Mouse (Mus musculus): ENCODE data around the gene Slc15a2.

Slc15a2 gene

DNA sequence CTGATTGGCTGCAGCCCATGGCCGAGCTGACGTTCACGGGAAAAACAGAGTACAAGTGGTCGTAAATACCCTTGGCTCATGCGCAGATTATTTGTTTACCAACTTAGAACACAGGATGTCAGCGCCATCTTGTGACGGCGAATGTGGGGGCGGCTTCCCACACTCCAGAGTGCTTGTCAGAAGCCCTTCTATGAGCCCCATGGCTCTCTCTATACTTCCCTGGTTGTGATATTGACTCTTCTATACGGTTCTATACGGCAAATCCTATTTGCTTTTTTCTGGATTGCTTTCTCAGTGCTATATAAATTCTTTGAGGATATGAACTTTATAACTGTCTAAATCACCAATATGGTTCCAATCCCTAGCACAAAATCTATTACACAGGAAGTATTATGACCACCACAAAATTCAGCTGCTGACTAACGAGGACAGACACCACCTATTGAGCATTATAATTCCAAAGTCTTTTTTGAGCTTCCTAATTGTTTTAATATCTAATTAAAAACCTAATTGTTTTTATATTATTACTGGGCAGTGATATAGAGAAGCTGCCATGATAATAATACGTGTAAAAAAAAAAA lies 14.5 kb downstream of the Slc15a2 start:
- peak; percentile 28 to 36 for DNase-seq (ENCODE audit: low spot score in 2 of 2)

GRCm38 (mm10) chr16:36751979-36752378 lies 32.8 kb downstream of the Slc15a2 start:
- no peak for DNase-seq (ENCODE audit: low spot score in 2 of 2)

GRCm38 (mm10) chr16:36747767-36748166 lies 37.0 kb downstream of the Slc15a2 start:
- no peak for DNase-seq (ENCODE audit: low spot score in 2 of 2)

DNA sequence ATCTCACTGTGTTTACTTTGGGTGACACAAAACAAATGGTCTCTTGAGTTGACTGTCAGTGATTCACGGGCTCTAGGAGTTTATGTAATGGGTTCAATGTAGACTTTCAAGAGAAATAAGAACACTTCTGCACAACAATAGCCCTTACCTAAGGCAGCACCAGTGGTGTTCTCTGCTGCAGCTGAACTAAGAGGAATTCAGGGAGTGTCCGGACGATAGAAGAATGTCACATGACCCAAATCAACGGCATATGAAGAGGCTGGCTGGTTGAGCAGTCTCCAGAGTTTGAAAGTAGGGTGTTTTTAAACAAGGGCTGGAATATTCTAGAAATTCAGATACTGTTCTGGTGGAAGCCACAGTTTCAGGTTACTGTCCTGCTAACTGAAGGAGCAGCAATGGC lies 37.7 kb downstream of the Slc15a2 start:
- DNase-seq (ENCODE audit: low spot score in 2 of 2): no peak

GRCm38 (mm10) chr16:36743580-36743979 lies 41.2 kb downstream of the Slc15a2 start:
- DNase-seq (ENCODE audit: low spot score in 2 of 2): no peak

DNA sequence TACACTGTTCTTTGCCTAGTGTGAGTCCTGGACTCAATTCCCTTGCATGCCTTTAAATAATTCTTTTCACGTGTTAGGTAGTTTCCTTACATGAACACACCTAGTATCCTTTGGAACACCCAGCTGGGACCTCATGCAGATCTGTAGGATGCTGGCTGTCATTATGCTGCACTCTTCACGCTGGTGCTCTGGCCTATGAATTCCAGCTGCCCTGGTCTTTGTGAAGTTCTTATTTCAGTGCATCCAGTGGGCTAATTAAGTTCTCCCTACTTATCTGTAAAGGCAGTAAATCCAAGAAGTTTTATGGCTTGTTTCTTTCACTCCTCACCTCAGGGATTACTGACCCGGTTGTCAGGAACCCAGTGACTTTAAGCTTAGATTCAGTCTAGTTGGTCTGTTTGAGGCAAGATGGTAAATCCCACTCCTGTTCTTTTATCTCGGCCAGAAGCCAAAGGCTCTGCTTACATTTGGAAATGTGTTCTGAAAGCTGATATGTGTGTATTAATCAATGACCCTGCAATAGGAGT lies 45.3 kb downstream of the Slc15a2 start:
- no peak for DNase-seq (ENCODE audit: low spot score in 2 of 2)

- no peak for DNase-seq (ENCODE audit: low spot score in 2 of 2)
These were observed 49.3 kb downstream of the Slc15a2 start for GRCm38 (mm10) chr16:36735421-36735820.

DNA sequence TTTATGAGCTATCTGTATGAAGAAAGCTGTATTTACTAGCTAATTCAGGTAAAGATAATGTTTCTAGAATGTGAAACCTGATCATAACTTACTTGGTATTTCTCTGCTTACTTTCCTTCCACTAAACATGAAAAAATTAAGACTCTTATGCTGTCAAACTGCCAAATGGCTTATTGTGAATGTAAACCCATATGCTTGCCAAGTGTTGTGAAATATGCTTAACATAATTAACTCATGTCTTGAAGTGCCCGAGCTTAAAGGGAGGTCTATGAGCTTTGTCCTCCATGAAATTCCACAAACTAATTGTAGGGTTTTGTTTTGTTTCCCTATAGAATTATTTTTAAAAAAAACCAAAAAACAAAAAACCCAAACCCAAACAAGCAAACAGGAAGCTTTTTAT lies 50.9 kb downstream of the Slc15a2 start:
- no peak for DNase-seq (ENCODE audit: low spot score in 2 of 2)

- no peak for DNase-seq (ENCODE audit: low spot score in 2 of 2)
These were observed 52.2 kb downstream of the Slc15a2 start for GRCm38 (mm10) chr16:36732572-36732971.

- no peak for DNase-seq (ENCODE audit: low spot score in 2 of 2)
These were observed 55.8 kb downstream of the Slc15a2 start for GRCm38 (mm10) chr16:36728959-36729358.

DNA sequence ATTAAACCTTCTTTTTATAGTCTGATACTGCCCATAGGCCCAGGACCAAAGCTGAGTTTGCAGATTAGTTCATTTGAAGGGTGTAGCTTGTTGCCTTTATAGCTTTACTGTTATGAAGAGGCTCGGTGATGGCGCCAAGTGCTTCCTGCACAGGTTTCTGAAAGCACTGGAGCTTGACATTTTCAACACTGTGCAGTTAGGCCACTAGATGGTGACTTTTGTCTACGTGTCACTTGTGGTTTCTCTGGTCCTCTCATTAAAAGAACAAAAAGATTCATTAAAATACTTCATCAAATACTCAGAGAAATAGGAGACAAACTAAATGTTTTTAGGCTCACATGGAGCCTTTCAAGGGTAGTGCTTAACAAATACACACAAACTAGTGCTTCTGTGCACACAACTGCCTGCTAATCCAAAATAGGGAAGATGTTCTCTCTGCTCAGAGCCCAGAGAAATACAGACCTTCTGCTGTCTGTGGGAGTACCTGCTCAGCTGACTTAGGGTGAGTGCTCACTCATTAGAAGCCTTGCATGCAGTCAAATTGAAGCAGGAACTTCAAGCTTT lies 60.8 kb downstream of the Slc15a2 start:
- DNase-seq (ENCODE audit: low spot score in 2 of 2): peak in 1 of 2 experiments; percentile 43

DNA sequence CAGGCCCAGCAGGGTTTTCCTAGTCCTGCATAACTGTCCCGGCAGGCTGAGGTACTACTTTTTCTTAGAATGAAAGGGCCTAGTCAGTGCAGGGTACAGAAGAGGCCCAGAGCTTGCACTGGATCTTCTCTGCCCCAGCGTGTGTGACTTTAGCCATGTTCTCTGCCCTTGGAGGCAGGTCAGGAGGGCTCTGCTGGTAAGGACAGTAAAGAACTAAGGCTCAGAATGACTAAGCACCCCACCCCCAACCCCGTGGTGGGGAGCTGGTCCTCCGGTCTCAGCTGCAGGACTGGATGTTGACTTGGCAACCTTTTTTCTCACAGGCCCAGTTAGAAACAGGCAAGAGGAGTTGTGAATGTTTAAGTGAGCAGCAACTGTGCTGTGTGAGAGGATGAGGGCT lies 62.0 kb downstream of the Slc15a2 start:
- no peak for DNase-seq (ENCODE audit: low spot score in 2 of 2)

DNA sequence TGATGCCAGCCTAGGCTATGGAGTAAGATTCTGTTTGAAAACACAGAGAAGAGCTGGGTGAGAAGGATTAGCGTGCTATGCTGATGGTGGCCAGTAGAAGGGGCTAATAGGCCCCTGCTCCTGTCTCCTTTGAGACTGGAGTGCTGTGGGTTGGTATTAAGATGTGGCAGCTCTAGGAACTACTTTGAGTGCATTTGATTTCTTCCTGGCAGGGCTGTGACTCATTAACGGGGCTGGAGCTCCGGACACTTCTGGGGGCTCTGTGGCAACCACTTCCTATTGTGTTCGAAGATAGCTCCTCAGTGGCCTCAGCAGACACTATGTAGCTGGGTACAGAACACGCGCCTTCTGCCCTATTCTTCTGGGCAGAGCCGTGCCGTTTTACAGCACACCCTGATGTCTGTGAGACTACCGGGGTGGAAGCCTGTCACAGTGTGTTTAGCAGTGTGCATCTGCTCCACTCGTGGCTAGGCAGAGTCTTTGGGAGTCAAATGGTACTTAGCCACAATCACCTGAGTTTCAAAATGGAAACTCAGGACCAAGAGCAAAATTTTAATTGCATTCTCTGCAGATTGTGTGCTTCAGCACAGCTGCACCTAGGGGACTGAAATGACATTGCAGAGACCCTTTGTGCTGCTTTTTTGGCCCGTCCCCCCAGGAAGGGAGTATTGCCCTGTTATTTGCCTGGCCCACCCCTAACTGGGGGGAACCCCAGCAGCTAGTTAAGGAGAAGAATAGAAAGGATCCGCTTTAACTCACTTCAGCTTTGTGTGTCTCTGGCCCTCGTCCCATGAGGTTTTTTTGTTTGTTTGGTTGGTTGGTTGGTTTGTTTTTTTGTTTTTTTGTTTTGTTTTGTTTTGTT lies 64.3 kb downstream of the Slc15a2 start:
- peak; percentile 11 to 47 for DNase-seq (ENCODE audit: low spot score in 2 of 2)

- peak in 1 of 2 experiments; percentile 25 for DNase-seq (ENCODE audit: low spot score in 2 of 2)
These were observed 66.1 kb downstream of the Slc15a2 start for GRCm38 (mm10) chr16:36718637-36719036.

- peak in 1 of 2 experiments; percentile 64 for DNase-seq (ENCODE audit: low spot score in 2 of 2)
These were observed 67.3 kb downstream of the Slc15a2 start for GRCm38 (mm10) chr16:36717481-36717880.

DNA sequence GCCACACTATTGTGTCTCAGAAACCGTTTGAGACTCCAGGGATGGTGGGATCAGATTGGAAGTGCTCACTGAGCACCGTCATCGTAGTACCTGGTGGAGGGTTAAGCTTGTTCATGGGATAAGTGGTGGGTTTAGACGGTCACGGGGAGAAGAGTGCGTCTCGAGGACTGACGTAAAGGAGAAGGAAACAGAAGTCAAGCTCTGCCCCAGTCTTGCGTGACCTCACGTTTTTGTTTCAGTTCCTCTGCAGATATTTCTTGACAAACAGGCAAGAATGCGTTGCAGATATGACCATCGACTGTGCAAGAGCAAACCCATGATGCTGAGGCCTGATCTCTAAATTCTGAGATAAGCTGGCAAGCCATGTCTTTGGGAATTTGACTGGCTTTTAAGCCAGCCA lies 73.0 kb downstream of the Slc15a2 start:
- peak in 1 of 2 experiments; percentile 84 for DNase-seq (ENCODE audit: low spot score in 2 of 2)

- DNase-seq (ENCODE audit: low spot score in 2 of 2): peak in 1 of 2 experiments; percentile 47
These were observed 74.0 kb downstream of the Slc15a2 start for GRCm38 (mm10) chr16:36710794-36711193.

DNA sequence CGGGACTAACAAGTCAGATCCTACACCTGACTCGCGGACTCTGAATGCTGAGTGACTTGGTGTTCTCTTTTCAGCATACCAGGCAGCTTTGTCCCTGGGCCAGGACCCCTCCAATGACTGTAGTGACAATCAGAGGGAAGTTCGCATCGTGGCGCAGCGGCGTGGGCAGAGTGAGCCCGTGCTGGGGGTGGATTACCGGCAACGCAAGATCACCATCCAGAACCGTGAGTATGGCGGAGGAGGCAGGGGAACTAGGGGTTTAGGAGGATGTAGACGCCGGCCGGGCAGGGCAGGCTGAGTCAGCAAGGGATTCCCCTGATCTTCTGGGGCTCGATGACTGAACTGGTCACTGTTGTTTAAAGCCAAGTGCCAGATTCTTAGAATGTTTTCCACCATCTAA lies 75.4 kb downstream of the Slc15a2 start:
- DNase-seq (ENCODE audit: low spot score in 2 of 2): peak; percentile 45 to 83

DNA sequence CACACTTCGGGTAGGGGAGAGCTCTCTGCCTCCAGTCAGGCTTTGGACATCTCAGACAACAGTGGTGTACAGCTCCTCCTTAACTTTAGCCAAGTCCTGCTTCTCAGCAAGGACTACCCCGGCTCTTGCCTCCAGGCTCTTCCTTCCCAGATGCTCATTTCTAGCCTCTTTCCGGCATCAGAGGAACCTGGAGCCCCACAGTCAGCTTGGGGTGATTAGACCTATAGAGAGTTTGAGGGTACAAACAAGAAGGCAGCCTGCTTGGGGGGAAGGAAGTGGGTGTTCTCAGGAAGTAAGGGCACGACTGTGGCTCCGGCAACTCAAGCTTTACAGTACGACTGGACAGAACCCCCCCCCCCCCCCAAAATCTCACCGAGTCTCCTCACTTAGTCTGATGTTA lies 76.0 kb downstream of the Slc15a2 start:
- DNase-seq (ENCODE audit: low spot score in 2 of 2): peak; percentile 12 to 44

- no peak for DNase-seq (ENCODE audit: low spot score in 2 of 2)
These were observed 76.9 kb downstream of the Slc15a2 start for GRCm38 (mm10) chr16:36707702-36708423.

DNA sequence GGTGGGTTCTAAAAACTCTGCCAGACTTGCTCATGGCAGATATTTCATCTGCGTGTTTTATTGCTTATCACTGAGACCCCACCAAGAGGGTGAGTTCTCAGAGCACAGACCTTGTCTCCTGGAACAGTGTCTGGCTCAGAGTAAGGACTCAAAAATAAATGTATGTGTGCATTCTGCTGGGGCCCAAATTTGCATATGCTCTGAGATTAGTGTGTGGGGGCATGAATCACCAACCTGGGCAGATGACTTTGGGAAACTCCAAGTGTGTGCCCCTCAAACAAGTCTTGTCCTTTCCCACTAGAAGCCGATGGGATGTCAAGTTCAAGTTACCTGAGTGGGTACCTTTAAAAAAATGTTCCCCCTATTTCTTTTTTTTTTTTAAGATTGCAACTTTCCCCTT lies 84.3 kb downstream of the Slc15a2 start:
- DNase-seq (ENCODE audit: low spot score in 2 of 2): no peak

Data from natural killer cell, adult 2 months (primary cell).